Mouse (Mus musculus): ENCODE data around the gene Rab39b. TPM values are rescaled to one million over a fixed set of nuclear protein-coding genes. Genes with fewer than 3 reads are reported as not detected.
A peak's percentile ranks its signal among the peaks of the same experiment; 100 is the strongest.

Gene Rab39b
- 24.8 and 24.9 TPM in 2 replicates for polyA plus RNA-seq (2015; fragmentation: Nextera tagmentation; extraction: Ambion mirVana)

DNA sequence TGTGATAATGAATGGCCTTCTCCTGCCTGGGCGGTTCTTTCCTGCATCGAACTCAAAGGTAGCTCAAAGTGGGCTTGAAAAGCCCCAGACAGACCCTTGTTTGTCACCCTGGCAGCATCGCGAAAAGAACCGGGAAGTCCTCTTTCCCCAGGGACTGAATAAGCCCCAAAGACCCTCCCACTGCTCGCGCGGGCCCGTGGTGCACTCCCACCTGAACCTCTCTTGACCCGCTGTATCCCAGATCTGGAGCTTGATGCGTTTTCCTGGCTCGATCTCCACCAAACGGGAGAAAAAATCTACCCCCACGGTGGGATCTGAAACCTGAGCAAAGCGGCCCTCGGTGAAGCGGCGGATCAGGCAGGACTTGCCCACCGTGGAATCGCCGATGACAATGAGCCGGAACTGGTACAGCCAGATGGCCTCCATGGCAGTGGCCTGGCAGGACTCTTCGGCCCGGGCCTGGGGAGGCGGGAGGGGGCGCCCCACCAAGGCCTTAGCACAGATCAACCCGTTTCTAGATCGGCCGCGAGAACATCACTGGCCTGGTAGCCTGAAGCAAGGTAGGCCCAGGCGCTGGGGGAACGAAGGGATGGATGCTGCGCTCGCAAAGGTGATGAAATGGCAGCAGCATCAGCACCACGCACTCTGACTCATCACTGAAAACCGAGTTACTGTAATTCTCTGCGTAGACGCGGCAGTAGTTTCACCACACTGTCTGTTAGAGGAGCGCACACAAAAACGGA, at the start of gene Rab39b:
TSS of gene Rab39b (minus strand) at position 650 of the 743 bp plus-strand sequence.
- peak within 1 kb of the TSS; percentile 52 for H3K4me2 ChIP-seq

DNA sequence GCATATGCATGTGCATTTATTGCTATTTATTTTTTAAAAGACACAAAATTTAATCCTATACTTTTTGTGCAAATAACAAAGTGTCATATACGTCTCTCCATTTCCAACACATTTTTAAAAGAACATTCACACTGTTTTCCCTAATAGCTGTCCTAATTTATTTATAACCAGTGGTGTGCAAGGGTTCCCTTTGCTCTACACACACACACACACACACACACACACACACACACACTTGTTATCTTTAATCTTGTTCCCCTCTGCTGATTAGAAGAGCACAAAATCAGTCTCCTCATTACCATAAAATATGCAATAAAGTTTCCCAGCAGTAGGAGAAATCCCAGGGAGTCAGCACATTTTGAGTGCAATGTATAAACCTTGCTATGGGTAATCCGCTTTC, 508 bp upstream of the Rab39b start:
- no peak for ATAC-seq (ENCODE audit: low FRiP score, low read depth)
- no peaks in the 10 kb centered on the region for H3K9me3 ChIP-seq
- H3K36me3 ChIP-seq = no peaks in the 10 kb centered on the region; the same call in 1 of the 2 replicates
- WGBS = 78% methylated on average over 2 of the region's 2 CpGs
- no peaks in the 10 kb centered on the region for H3K4me1 ChIP-seq (replicated peaks)
- H3K4me2 ChIP-seq = no peak overlapping the region
- no peak overlapping the region for H3K27ac ChIP-seq (replicated peaks)
- no peak overlapping the region for H3K4me3 ChIP-seq
- H3K9ac ChIP-seq = no peak overlapping the region
- H3K27me3 ChIP-seq = no peaks in the 10 kb centered on the region

More for the DNA sequence above, at the start of gene Rab39b:
- Histone ChIP-seq H3K4me3 (peak within 1 kb of the TSS; percentile 61), H3K9ac (peak within 1 kb of the TSS; percentile 72), H3K27me3 (no peaks in the 10 kb centered on the region), H3K36me3 (no peaks in the 10 kb centered on the region; the same call in 1 of the 2 replicates), H3K27ac (replicated peaks) (peak within 1 kb of the TSS; percentile 89), H3K4me1 (replicated peaks) (no peaks in the 10 kb centered on the region), H3K9me3 (no peaks in the 10 kb centered on the region)
- 15% methylated on average over 41 of the region's 41 CpGs for WGBS
- peak; percentile 98 for ATAC-seq (ENCODE audit: low FRiP score, low read depth)

Other genes with a start within 250 kb of the Rab39b start
- gene Fundc2, start 195.8 kb downstream of the Rab39b start, polyA plus RNA-seq (2015; fragmentation: Nextera tagmentation; extraction: Ambion mirVana) = 29.2 and 37.0 TPM in 2 replicates
- 1.4 and 1.5 TPM in 2 replicates for gene F8, start 195.6 kb downstream of the Rab39b start, polyA plus RNA-seq (2015; fragmentation: Nextera tagmentation; extraction: Ambion mirVana)
- gene Cmc4, start 161.6 kb downstream of the Rab39b start, polyA plus RNA-seq (2015; fragmentation: Nextera tagmentation; extraction: Ambion mirVana) = 22.9 and 24.6 TPM in 2 replicates
- 5.9 and 6.0 TPM in 2 replicates for gene Mtcp1, start 161.6 kb downstream of the Rab39b start, polyA plus RNA-seq (2015; fragmentation: Nextera tagmentation; extraction: Ambion mirVana)
- gene Brcc3, start 161.6 kb downstream of the Rab39b start, polyA plus RNA-seq (2015; fragmentation: Nextera tagmentation; extraction: Ambion mirVana) = 46.2 and 51.0 TPM in 2 replicates
- gene Vbp1, start 63.9 kb downstream of the Rab39b start, polyA plus RNA-seq (2015; fragmentation: Nextera tagmentation; extraction: Ambion mirVana) = 287 and 297 TPM in 2 replicates